Mouse (Mus musculus): Measurements from ENCODE around the gene Agpat4.

- TF ChIP-seq EP300 (IDR thresholded peaks at IDR 0.05; ENCODE audit: low read depth) (no peak), CTCF (IDR thresholded peaks at IDR 0.05; ENCODE audit: low read depth) (no peak)
Measured at GRCm38 (mm10) chr17:12231087-12231486, 112.6 kb downstream of the Agpat4 start.

Data from liver, postnatal 0 days (tissue).